Mouse (Mus musculus): ENCODE measurements at regions not wholly inside any gene's neighbourhood (a gene's known extent, or its start where the extent isn't known, plus 50 kb on each side); places are given as distances from the start of the nearest gene placed in this dataset.
A peak's percentile ranks its signal among the peaks of the same experiment; 100 is the strongest.

DNA sequence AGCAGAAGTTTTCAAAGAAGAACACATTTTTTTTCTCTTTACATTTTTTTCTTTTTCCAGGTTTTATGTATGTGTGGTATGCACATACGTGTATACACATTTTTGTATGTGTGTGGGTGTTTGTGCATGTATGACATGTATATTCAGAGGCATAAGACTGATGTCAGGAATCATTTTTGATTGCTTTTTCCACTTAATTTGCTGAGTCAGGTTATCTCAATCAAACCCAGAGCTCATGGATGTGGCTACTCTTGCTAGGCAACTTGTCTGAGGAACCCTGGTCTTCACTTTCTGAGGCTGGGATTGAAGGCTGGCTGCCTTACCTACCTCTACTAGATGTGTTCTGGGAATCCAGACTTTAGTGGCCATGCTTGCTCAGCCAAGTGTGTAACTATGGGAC, 174.2 kb upstream of the Stt3b start:
- DNase-seq = no peak

- DNase-seq = no peak
Measured at GRCm38 (mm10) chr9:115485219-115485618, 175.0 kb upstream of the Stt3b start.

DNA sequence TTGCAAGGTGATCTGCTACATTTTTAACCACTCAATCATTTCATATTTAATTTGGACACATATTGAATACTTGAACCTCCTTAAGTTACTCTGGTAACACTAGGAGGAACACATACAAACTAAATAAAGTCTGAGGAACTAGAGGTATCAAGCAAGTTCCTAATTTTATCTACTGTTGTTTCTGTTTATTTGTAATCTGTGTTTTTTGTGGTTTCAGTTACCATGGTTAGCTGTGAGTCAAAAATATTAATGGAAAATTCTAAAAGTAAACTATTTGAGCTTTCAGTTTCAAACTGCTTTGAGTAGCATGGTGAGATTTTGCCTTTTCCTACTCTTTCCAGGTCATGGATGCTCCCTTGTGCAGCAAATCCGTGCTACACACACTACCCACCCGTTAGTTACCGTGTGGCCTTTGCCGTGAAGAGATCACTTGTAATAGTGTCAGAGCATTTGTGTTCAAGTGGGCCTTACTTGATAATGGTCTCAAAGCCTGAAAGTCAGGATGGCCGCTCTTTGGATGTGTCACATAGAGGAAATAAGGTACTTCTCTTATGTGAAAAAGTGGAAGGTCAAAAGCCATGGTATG, 177.0 kb upstream of the Stt3b start:
- no peak for DNase-seq

DNA sequence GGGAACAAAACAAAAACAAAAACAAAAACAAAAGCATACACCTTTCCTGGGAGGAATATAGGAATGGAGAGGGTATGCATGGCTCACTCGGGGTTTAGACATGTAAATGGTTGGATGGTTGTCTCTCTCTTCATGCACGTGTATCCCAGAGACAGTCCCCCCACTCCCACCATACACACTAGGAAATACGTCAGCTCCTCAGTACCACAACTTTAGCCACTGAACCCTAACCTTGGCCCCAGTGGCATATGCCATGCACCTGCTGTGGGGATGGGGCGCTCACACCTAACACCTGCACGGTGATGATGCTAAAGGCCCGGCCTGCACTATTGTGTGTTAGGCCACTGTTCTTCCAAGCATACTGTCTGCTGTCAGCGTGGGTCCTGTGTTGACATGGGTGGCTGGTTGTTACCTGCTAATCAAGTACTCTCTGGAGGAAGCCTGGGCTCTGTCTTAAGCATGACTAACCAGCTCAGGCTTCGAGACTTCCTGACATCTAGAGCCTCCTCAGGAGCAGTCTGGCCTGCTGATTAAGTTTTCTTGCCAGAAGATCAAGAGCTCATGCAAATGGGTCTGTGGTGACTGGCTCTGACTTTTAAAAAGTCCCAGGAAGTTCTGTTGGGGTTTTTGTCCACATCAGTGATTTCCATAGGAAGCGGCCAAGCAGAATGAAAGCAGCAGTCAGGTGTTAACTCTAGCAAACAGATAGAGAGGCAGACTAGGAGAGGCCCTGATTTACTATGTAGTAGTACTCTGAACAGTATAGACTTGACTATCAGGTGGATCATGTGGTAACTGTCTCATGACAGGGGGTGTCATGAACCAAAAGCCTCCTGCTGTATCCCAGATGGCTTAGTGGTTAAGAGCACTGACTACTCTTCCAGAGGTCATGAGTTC, 178.9 kb upstream of the Stt3b start:
- DNase-seq = no peak

GRCm38 (mm10) chr9:115492431-115493171, 182.4 kb upstream of the Stt3b start:
- DNase-seq = no peak

DNA sequence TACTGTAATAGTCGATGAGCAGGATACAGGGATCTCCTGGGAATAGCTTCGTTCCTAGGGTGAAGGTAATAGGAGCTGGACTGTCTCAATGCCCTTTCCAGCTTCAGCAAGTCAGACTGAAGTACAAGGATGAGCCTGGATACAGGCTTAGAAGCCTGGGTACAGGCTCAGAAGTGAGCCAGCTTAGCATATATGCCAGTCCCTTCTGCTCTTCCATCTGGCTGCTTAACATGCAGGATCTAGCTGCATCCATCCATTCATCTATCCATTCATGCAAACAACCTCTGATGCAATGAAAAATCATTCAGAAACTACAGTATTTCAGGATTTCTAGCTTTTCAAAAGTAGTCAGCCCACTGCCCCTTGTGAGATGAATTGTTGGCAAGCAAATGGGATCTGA, 183.5 kb upstream of the Stt3b start:
- DNase-seq = no peak

DNA sequence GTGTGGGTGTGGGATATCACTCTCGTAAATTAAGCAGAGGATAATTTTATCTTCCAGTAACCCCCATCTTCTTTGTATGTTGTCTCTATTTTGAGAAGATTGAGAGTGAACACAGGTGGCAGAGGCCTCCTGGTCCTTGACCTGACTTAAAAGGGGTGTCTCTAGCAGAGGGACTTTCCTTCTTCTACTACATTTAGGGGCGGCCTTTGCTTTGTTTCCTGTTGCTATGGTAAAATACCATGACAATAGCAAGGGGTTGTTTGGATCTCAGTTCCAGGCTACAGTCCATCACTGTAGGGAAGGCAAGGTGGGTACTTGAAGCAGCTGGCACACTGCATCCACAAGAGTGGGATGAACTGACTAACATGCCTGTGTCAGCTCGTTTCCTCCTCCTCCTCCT, 189.3 kb upstream of the Stt3b start:
- DNase-seq = no peak

DNA sequence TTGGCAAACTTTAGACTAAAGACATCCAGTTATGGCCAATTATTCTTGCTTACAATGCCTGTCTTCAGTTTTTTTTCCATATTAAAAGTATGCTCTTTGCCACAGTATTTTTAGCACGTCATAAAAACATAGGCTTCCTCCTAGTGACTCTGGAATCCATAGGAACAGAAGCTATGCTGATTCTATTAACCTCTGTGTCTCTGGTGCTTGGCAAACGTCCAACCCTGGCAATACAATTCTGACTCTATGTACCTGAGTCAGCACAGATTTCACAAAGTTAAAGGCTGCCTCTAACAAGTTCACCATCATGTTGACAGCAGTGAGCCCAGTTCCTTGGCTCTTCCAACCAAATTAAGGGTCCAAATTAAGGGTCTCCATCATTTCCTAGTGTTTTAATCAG, 194.6 kb upstream of the Stt3b start:
- no peak for DNase-seq

DNA sequence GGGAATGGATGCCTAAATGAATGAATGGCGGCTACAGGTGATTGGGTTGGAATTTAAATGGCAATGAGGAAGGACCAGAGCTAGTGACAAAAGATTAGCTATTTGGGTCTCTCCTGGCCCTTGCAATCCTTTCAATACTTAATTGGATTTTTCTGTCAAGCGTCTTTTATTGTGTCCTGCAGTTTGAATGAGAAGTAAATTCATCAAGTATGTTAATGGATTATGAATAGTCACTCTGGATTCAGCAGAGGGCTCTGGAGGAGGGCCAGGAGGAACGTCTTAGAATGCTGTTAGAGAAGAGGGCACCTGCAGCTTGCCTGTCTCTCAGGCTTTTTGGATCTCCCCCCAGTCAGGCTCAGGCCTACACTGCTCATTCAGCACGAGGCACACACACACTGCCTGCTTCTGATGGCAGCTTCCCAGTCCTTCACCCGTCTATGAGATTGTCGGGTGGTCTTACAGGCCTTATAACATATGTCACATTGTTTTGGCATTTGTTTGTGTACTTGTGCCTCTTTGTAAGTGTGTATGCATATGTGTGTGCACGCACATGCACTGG, 197.0 kb upstream of the Stt3b start:
- DNase-seq = no peak

- no peak for DNase-seq
Measured at GRCm38 (mm10) chr9:115512835-115513629, 202.8 kb upstream of the Stt3b start.

DNA sequence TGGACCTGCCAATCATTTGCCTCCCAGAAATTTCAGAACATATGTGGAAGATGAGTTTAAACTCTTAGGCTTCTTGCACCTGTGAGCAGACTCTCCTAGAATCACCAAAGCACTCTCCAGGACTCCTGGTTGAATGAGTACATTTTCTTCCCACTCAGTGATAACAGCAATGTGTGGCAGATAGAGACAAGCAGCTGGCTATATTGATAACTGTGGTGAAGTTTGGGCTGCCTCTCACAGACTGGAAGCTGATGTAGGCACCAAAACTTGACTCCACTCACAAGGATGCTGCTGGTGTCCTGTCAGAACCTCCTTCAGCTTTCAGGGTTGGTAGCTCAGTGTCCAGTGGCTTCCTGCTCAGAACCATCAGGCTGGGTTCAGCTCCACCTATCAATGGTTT, 207.7 kb upstream of the Stt3b start:
- no peak for DNase-seq

DNA sequence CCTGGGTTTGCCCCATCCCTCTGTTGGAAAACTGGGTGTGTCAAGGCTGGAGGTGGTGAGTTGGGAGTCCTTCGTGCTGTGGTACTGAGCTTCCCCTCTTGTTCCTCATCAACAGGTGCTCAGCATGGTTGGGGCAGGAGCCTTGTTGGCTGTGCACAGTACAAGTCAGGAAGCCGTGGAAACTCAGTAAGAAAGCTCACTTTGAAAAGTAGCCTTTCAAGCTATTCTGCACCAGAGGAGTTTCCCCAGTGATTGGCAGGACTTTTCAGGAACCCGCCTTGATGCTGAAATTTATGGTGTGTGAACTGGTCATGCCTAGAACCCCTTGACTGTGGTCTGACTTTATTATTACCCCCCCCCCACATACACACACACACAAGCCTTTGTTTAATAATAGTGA, 213.9 kb upstream of the Stt3b start:
- DNase-seq = no peak

DNA sequence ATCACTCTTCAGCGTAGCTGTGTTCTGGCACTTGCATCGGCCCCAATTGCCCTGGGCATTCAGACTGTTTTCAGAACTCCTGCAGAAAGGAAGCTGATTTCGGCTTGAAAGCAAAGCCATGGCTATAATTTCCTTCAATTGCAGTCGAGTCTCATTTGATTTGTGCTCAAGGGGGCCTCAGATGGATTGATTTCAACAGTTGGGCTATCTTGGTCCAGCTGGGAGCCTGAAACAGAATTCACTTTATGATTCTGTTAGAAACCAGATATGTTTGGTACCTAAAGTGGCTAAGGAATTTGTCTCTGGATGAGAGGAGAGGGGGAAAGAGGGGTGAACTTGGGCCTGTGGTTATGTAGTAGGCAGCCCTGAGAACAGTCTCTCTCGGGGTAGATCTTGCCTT, 214.4 kb upstream of the Stt3b start:
- no peak for DNase-seq

GRCm38 (mm10) chr9:115526322-115526721, 216.1 kb upstream of the Stt3b start:
- DNase-seq = no peak

GRCm38 (mm10) chr9:115526981-115527380, 216.8 kb upstream of the Stt3b start:
- no peak for DNase-seq

DNA sequence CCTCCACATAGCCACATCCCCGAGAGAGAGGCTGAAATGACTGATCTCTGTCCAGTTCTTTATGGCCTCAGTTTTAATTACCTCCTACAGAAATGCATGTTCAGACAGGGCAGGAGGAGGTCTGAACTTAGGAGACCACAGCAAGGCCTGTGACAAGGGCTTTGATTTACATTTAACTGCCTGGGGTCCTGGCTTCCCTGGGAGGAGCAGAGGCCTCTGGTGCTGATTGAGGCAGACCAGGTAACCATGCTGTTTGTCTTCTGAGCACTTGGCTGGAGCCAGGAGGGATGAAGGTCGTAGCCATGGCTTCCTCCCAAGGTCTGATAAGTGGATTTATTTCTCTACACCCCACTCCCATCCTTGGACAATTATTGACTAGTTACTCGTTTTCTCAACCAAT, 224.0 kb upstream of the Stt3b start:
- no peak for DNase-seq

- peak in 1 of 2 experiments; percentile 6 for DNase-seq
Measured at GRCm38 (mm10) chr9:115543665-115544064, 233.4 kb upstream of the Stt3b start.

DNA sequence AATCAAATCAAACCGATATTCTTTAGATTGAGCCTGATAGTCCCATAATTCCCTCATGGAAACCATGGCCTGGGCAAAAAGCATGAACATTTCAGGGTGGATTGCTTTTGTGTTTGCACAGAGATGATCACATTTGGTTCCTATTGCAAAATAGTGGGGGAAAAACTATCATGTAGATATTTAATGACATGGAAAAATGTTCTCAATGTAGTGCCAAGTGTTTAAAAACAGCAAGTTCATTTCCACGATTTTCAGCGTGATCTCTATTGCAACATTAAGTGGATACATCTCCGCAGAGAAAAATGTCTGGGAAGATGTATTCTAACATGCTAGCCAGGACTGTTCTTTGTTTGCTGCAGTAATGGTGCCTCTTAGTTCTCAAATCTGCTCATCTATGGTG, 235.0 kb upstream of the Stt3b start:
- DNase-seq = no peak

- no peak for DNase-seq
Measured at GRCm38 (mm10) chr9:115545792-115546191, 235.6 kb upstream of the Stt3b start.

DNA sequence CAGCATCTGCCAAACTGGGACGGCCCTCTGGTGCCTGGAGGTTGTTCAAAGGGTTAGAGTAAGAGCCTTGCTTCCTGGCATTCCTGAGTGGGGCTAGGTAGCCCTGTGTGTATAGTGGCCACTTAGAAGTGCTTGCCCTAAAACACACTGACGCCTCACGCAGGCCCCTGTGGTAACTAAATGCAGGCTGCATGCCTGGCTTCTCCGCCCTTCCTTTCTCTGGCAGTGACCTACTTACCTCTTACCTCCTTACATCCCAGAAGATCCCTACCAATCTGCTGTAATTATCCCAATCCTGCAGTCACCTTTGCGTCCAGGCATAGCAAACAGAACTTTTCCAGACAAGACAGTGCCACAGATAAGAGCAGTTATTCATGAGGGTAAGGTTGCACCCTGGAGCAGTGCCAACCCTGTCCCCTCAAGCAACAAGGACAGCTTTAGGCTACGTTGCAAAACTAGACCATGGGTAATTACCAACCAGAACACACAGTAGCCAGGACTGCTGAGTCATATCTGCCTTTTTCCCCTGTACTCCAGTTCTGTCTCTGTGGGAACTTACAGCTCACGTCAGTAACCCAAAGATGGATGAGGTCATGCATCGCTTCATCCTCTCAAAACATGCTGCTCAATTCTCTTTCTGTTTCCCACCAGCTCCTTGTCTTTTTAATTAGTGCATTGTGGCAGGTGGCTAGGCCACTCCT, 237.6 kb upstream of the Stt3b start:
- DNase-seq = peak in 1 of 2 experiments; percentile 8

DNA sequence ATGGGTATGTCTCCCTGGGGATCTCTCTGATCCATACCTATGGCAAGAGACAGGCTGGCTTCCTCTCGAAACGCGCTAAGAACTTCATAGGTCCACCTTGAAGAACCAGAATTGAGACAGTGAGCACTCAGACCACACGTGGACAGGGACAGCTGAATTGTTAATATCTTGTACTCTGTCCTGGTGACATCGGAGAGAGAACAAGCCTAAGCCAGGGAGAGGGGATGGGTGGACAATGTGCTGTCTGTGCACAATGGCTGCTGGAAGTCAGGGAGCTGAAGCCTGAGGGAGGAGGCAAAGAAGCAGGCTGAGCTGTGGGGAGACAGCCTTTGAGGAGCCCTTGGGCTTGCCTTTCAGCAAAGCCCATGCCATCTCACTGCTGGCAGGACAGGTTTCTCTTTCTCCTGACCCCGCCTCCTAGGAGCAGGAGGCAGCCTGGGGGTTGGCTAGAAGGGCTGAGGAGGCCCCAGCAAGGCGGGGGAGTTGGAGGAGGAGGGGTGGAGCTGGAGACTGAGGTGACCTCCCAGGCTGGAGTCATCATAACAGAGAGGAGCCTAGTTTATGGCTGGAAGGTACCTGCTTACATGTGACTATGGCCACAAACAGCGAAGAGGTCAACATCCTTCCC, 238.6 kb upstream of the Stt3b start:
- DNase-seq = no peak

DNA sequence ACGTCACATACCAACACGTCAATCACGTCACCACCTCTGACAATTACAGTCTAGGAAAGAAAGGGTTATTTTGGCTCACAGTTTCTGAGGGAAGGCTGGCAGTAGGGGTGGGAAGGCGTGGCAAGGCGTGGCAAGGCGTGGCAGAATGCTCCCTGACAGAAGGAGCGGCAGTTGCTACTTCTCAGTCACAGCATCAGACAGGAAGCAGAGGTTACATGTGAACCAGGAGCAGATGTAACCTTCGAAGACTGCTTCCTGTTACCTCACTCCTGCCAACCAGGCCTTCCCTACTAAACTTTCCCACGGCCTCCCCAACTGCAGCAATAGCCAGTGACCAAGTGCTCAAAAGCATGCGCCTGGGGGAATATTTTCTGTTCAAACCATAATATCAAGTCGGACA, 240.9 kb upstream of the Stt3b start:
- no peak for DNase-seq
